Mouse (Mus musculus): ENCODE measurements around the gene Gm17018. TPM values are rescaled to one million over a fixed set of nuclear protein-coding genes. Genes with fewer than 3 reads are reported as not detected.

Gm17018 gene
- polyA plus RNA-seq, 1 experiment from 2014 or later = 50.0 TPM

- Histone ChIP-seq H3K4me3 (replicated peaks) (no peak overlapping the region), H3K27ac (no peak overlapping the region), H3K36me3 (peaks cover 44% of the 10 kb centered on the region), H3K9me3 (no peaks in the 10 kb centered on the region), H3K4me2 (replicated peaks) (no peak overlapping the region), H3K27me3 (peaks cover 25% of the 10 kb centered on the region), H3K9ac (replicated peaks) (no peak overlapping the region), H3K4me1 (replicated peaks) (peaks cover 9% of the 10 kb centered on the region)
- 87% methylated on average over 6 of the region's 6 CpGs for WGBS
- no peak for ATAC-seq
These were observed 8.2 kb upstream of the Gm17018 start for GRCm38 (mm10) chr19:45552187-45552586.

- Histone ChIP-seq H3K9ac (replicated peaks) (no peak overlapping the region), H3K27me3 (peaks cover 13% of the 10 kb centered on the region), H3K4me2 (replicated peaks) (no peak overlapping the region), H3K4me3 (replicated peaks) (no peak overlapping the region), H3K9me3 (no peaks in the 10 kb centered on the region), H3K4me1 (replicated peaks) (peaks cover 3% of the 10 kb centered on the region), H3K27ac (no peak overlapping the region), H3K36me3 (peaks cover 52% of the 10 kb centered on the region)
- 95% methylated on average over 11 of the region's 11 CpGs for WGBS
- ATAC-seq = no peak
These were observed 6.3 kb upstream of the Gm17018 start for GRCm38 (mm10) chr19:45554136-45554535.

GRCm38 (mm10) chr19:45565925-45566715 is 5.7 kb downstream of the Gm17018 start:
- H3K36me3 ChIP-seq = no peaks in the 10 kb centered on the region; the same call in 1 of the 2 replicates
- peaks cover 21% of the 10 kb centered on the region for H3K4me1 ChIP-seq (replicated peaks)
- H3K27ac ChIP-seq = no peak overlapping the region
- ATAC-seq = no peak
- no peak overlapping the region for H3K4me2 ChIP-seq (replicated peaks)
- no peak overlapping the region for H3K9ac ChIP-seq (replicated peaks)
- H3K27me3 ChIP-seq = peaks cover 87% of the 10 kb centered on the region
- no peak overlapping the region for H3K4me3 ChIP-seq (replicated peaks)
- 60% methylated on average over 15 of the region's 15 CpGs for whole genome bisulfite sequencing
- no peaks in the 10 kb centered on the region for H3K9me3 ChIP-seq

GRCm38 (mm10) chr19:45567367-45567766 is 7.0 kb downstream of the Gm17018 start:
- no peak overlapping the region for H3K27ac ChIP-seq
- H3K4me2 ChIP-seq (replicated peaks) = no peak overlapping the region
- 7% methylated on average over 14 of the region's 14 CpGs for WGBS
- no peak overlapping the region for H3K4me3 ChIP-seq (replicated peaks)
- peaks cover 21% of the 10 kb centered on the region for H3K4me1 ChIP-seq (replicated peaks)
- peak; percentile 53; the same call in 1 of the 2 replicates for ATAC-seq
- H3K36me3 ChIP-seq = peaks cover 12% of the 10 kb centered on the region
- H3K27me3 ChIP-seq = peaks cover 94% of the 10 kb centered on the region
- H3K9ac ChIP-seq (replicated peaks) = peak overlapping the region; percentile 23; the same call in 1 of the 2 replicates
- H3K9me3 ChIP-seq = no peaks in the 10 kb centered on the region

- WGBS = 80% methylated on average over 6 of the region's 6 CpGs
- no peak overlapping the region for H3K9ac ChIP-seq (replicated peaks)
- no peak overlapping the region for H3K27ac ChIP-seq
- peaks cover 95% of the 10 kb centered on the region for H3K27me3 ChIP-seq
- no peaks in the 10 kb centered on the region for H3K9me3 ChIP-seq
- no peak overlapping the region for H3K4me2 ChIP-seq (replicated peaks)
- peaks cover 38% of the 10 kb centered on the region for H3K36me3 ChIP-seq
- no peak for ATAC-seq
- no peak overlapping the region for H3K4me3 ChIP-seq (replicated peaks)
- peaks cover 12% of the 10 kb centered on the region for H3K4me1 ChIP-seq (replicated peaks)
These were observed 12.6 kb downstream of the Gm17018 start for GRCm38 (mm10) chr19:45573033-45573432.

GRCm38 (mm10) chr19:45573861-45574267 is 13.4 kb downstream of the Gm17018 start:
- peaks cover 11% of the 10 kb centered on the region for H3K4me1 ChIP-seq (replicated peaks)
- H3K27ac ChIP-seq = no peak overlapping the region
- no peak overlapping the region for H3K9ac ChIP-seq (replicated peaks)
- no peak overlapping the region for H3K4me2 ChIP-seq (replicated peaks)
- WGBS = 20% methylated on average over 6 of the region's 6 CpGs
- peaks cover 95% of the 10 kb centered on the region for H3K27me3 ChIP-seq
- H3K9me3 ChIP-seq = no peaks in the 10 kb centered on the region
- H3K4me3 ChIP-seq (replicated peaks) = no peak overlapping the region
- H3K36me3 ChIP-seq = peaks cover 46% of the 10 kb centered on the region
- ATAC-seq = peak; percentile 78

GRCm38 (mm10) chr19:45574339-45574898 is 14.0 kb downstream of the Gm17018 start:
- no peak for ATAC-seq
- WGBS = 79% methylated on average over 7 of the region's 7 CpGs
- Histone ChIP-seq H3K9ac (replicated peaks) (no peak overlapping the region), H3K27me3 (peaks cover 95% of the 10 kb centered on the region), H3K4me2 (replicated peaks) (no peak overlapping the region), H3K36me3 (peaks cover 50% of the 10 kb centered on the region), H3K27ac (no peak overlapping the region), H3K4me1 (replicated peaks) (peaks cover 15% of the 10 kb centered on the region), H3K4me3 (replicated peaks) (no peak overlapping the region), H3K9me3 (no peaks in the 10 kb centered on the region)

GRCm38 (mm10) chr19:45574941-45575631 is 14.7 kb downstream of the Gm17018 start:
- Histone ChIP-seq H3K4me3 (replicated peaks) (no peak overlapping the region), H3K27me3 (peaks cover 92% of the 10 kb centered on the region), H3K27ac (no peak overlapping the region), H3K36me3 (peaks cover 50% of the 10 kb centered on the region), H3K4me1 (replicated peaks) (peaks cover 22% of the 10 kb centered on the region), H3K9me3 (no peaks in the 10 kb centered on the region), H3K4me2 (replicated peaks) (no peak overlapping the region), H3K9ac (replicated peaks) (peak overlapping the region; percentile 10; the same call in 1 of the 2 replicates)
- WGBS = 54% methylated on average over 19 of the region's 19 CpGs
- ATAC-seq = no peak

- 5% methylated on average over 8 of the region's 8 CpGs for whole genome bisulfite sequencing
- Histone ChIP-seq H3K4me2 (replicated peaks) (no peak overlapping the region), H3K36me3 (peaks cover 50% of the 10 kb centered on the region), H3K9me3 (no peaks in the 10 kb centered on the region), H3K27ac (no peak overlapping the region), H3K9ac (replicated peaks) (peak overlapping the region; percentile 10; the same call in 1 of the 2 replicates), H3K4me3 (replicated peaks) (no peak overlapping the region), H3K27me3 (peaks cover 88% of the 10 kb centered on the region), H3K4me1 (replicated peaks) (peaks cover 27% of the 10 kb centered on the region)
- ATAC-seq = no peak
These were observed 15.2 kb downstream of the Gm17018 start for GRCm38 (mm10) chr19:45575632-45576001.

- H3K9ac ChIP-seq (replicated peaks) = no peak overlapping the region
- no peak for ATAC-seq
- WGBS = 84% methylated on average over 14 of the region's 14 CpGs
- peaks cover 75% of the 10 kb centered on the region for H3K27me3 ChIP-seq
- no peaks in the 10 kb centered on the region for H3K9me3 ChIP-seq
- no peak overlapping the region for H3K4me3 ChIP-seq (replicated peaks)
- no peak overlapping the region for H3K4me2 ChIP-seq (replicated peaks)
- no peak overlapping the region for H3K27ac ChIP-seq
- peaks cover 33% of the 10 kb centered on the region for H3K4me1 ChIP-seq (replicated peaks)
- H3K36me3 ChIP-seq = peaks cover 45% of the 10 kb centered on the region
These were observed 16.8 kb downstream of the Gm17018 start for GRCm38 (mm10) chr19:45577141-45577750.

- no peak overlapping the region for H3K9ac ChIP-seq (replicated peaks)
- no peak overlapping the region for H3K27ac ChIP-seq
- H3K36me3 ChIP-seq = peaks cover 42% of the 10 kb centered on the region
- ATAC-seq = no peak
- H3K9me3 ChIP-seq = no peaks in the 10 kb centered on the region
- no peak overlapping the region for H3K4me3 ChIP-seq (replicated peaks)
- 91% methylated on average over 12 of the region's 12 CpGs for WGBS
- H3K27me3 ChIP-seq = peaks cover 71% of the 10 kb centered on the region
- H3K4me2 ChIP-seq (replicated peaks) = no peak overlapping the region
- H3K4me1 ChIP-seq (replicated peaks) = peaks cover 38% of the 10 kb centered on the region
These were observed 18.6 kb downstream of the Gm17018 start for GRCm38 (mm10) chr19:45578976-45579375.

- Histone ChIP-seq H3K9me3 (no peaks in the 10 kb centered on the region), H3K36me3 (peaks cover 42% of the 10 kb centered on the region), H3K4me3 (replicated peaks) (no peak overlapping the region), H3K27ac (no peak overlapping the region), H3K4me1 (replicated peaks) (peaks cover 38% of the 10 kb centered on the region), H3K4me2 (replicated peaks) (no peak overlapping the region), H3K9ac (replicated peaks) (no peak overlapping the region), H3K27me3 (peaks cover 71% of the 10 kb centered on the region)
- ATAC-seq = no peak
- WGBS = 89% methylated on average over 7 of the region's 7 CpGs
These were observed 19.0 kb downstream of the Gm17018 start for GRCm38 (mm10) chr19:45579416-45579815.

All from midbrain, embryonic 13.5 days (tissue).